Mouse (Mus musculus): ENCODE measurements around the gene Fuom. TPM values are rescaled to one million over a fixed set of nuclear protein-coding genes. Genes with fewer than 3 reads are reported as not detected.
"Not testable (repeated sequence)": the region's sequence is repeated elsewhere in the genome, so short reads cannot be mapped to it uniquely, and the experiment has no call there.

Gene Fuom
- polyA plus RNA-seq (2012; rRNA removed): 20.4 and 27.3 TPM in 2 replicates

DNA sequence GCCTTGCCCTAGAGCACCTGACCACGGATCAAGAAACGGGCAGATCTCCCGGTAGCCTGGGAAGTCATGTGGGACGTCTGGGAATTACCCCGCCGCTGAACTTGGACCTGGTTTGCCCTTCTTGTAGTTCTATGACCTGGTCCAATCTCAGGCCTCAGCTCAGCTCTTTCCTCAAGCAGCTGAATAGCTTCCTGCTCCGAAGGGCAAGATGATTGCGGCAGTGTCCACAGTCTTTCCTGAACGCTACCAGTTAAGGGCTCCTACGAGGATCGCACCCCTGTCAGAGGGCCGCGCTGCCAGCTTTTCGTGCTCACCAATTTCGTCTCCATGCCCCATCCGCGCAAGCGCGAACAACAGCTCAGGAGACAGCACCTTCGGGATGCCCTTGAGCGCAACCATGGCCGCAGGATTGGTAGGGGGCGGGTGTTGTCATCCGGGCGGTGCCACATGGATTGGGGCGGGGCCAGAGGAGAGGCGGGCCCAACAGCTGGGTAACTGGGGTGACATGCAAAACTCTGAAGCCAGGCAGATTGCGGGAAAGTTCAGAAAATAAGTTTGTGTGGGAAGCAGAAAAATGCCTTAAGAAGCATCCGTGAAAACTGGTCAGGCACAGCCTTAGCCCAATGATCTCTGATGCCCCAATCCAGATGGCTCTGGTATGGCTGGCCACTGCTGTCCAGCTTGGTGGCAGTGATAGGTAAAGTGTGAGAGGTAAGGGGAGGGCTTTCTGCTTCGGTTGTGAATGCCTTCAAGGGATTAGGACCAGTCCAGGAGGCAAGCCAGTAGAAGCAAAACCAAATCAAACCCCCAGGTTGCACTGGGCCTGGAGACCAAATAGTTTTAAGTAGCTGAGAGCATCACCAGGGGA is at the start of gene Fuom:
TSS of gene Fuom (minus strand) at position 449 of the 868 bp plus-strand sequence.
- DNase-seq: peak; percentile 81
- WGBS: under 1% methylated on average over 30 of the region's 30 CpGs
- no peaks in the 10 kb centered on the region for H3K4me1 ChIP-seq (ENCODE audit: control insufficient read depth, insufficient read depth, low read length)
- H3K4me3 ChIP-seq (replicated peaks; ENCODE audit: extremely low read depth, low read depth, low read length): peak within 1 kb of the TSS; percentile 59
- TF ChIP-seq CTCF (IDR thresholded peaks at IDR 0.05; ENCODE audit: insufficient read depth, low read length) (no peak), POLR2A (IDR thresholded peaks at IDR 0.05; ENCODE audit: borderline replicate concordance, extremely low read depth, low read depth, low read length) (peak; percentile 56; the same call in 1 of the 2 replicates)

DNA sequence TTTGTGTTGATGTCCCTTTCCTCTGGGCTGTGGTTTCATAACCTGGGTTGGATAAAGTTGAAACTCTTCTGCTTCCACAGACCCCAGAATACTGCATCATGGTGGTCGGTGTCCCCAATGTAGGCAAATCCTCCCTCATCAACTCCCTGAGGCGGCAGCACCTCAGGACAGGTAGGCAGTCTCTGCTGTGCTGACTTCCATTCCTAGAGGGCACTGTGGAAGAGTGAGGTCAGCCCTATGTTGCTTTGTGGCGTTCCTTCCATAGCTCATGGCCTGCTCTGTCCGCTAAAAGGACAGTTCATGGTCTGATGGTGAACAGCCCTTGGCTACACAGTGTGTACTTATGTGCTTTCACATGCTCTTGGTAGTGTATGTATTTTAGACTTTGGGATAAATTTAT is 42.3 kb upstream of the Fuom start:
- WGBS: 87% methylated on average over 4 of the region's 4 CpGs
- no peak for TF ChIP-seq CTCF (IDR thresholded peaks at IDR 0.05; ENCODE audit: insufficient read depth, low read length)

DNA sequence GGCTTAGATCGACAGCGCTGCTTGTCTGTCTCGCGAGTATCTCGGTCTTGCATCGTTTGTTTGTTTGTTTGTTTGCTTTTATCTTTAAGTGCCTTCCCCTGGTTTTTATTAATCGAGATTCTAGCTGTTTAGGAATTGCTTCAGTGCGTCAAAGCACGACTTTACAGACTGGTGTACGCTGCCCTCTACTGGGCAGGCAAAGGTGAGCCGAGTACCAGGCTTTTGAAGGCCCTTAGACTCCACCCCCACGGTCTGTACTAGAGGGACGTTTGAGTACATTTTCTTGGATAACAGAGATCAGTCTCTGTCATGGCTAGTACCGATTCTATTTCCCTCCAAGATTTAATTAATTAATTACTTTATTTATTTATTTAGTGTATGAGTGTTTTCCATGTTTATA is 39.1 kb upstream of the Fuom start:
- TF ChIP-seq POLR2A (IDR thresholded peaks at IDR 0.05; ENCODE audit: borderline replicate concordance, extremely low read depth, low read depth, low read length): no peak
- peak; percentile 92 for TF ChIP-seq CTCF (IDR thresholded peaks at IDR 0.05; ENCODE audit: insufficient read depth, low read length)

More for the DNA sequence above, 42.3 kb upstream of the Fuom start:
- Histone ChIP-seq H3K4me1 (ENCODE audit: control insufficient read depth, insufficient read depth, low read length) (no peaks in the 10 kb centered on the region), H3K4me3 (replicated peaks; ENCODE audit: extremely low read depth, low read depth, low read length) (no peak overlapping the region)
- DNase-seq: no peak

DNA sequence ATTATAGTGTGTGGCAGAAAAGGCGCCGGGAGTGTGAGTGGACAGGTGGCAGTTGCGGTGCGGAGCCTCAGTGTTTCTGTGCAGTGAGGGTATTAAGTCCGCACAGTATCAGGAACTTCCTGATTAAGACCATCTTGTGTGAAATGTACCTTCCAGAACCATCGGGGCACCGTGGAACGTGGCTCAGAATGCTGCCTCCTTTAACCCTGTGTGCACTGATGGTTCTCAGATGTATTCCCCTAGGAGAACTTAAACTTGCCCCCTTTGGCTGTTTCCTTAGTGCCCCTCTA is 35.7 kb upstream of the Fuom start:
- Histone ChIP-seq H3K4me3 (replicated peaks; ENCODE audit: extremely low read depth, low read depth, low read length) (peak overlapping the region; percentile 99), H3K4me1 (ENCODE audit: control insufficient read depth, insufficient read depth, low read length) (peaks cover 5% of the 10 kb centered on the region; the same call in 1 of the 2 replicates)
- no peak for TF ChIP-seq CTCF (IDR thresholded peaks at IDR 0.05; ENCODE audit: insufficient read depth, low read length)
- TF ChIP-seq POLR2A (IDR thresholded peaks at IDR 0.05; ENCODE audit: borderline replicate concordance, extremely low read depth, low read depth, low read length): no peak
- DNase-seq: no peak
- WGBS: under 1% methylated on average over 8 of the region's 8 CpGs

More for the DNA sequence above, 39.1 kb upstream of the Fuom start:
- peak; percentile 54 for DNase-seq
- Histone ChIP-seq H3K4me1 (ENCODE audit: control insufficient read depth, insufficient read depth, low read length) (peaks cover 5% of the 10 kb centered on the region; the same call in 1 of the 2 replicates), H3K4me3 (replicated peaks; ENCODE audit: extremely low read depth, low read depth, low read length) (no peak overlapping the region)
- 2% methylated on average over 14 of the region's 14 CpGs for WGBS

DNA sequence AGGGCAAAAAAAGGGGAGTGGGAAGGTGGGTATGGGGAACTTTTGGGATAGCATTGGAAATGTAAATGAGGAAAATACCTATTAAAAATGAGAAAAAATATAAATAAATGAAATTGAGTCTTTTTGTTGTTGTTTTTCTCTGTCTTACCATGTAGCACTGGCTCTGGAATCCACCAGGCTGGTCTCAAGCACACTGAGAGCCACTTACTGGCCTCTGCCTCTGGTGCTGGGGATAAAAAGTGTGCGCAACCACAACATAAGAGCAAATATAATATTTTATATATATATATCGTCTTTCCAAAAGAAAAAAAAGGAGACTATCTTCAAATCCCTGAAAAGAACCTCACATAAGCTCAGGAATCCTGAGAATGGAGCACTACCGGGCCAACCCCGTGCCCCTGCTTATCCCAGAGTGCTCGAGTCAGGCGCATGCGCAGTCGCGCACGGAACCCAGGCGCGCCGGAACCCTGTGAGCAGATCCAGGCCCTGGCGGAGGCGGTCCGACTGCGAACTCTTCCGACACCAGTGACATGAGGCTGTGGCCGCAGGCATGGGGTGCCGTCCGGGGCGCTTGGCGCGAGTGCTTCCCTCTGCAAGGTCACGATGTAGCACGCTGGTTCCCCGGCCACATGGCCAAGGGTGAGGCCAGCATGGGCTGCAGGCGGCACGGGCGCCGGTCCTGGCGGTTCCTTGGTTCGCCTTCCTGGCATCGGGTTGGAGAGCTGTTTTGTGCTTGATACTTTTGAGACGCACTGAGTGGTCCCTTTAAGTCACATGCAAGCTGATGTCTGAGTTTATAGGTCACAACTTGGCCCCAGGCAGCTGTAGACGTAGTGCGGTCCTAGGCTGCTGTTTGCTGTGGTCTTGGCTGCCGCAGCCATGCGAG is 35.1 kb upstream of the Fuom start, which contains the start of gene Mtg1:
TSS of gene Mtg1 (plus strand) at position 430 of the 886 bp plus-strand sequence.
- WGBS: 3% methylated on average over 39 of the region's 39 CpGs
- H3K4me1 ChIP-seq (ENCODE audit: control insufficient read depth, insufficient read depth, low read length): peaks cover 5% of the 10 kb centered on the region; the same call in 1 of the 2 replicates
- H3K4me3 ChIP-seq (replicated peaks; ENCODE audit: extremely low read depth, low read depth, low read length): peak within 1 kb of the TSS; percentile 99
- TF ChIP-seq CTCF (IDR thresholded peaks at IDR 0.05; ENCODE audit: insufficient read depth, low read length) (no peak), POLR2A (IDR thresholded peaks at IDR 0.05; ENCODE audit: borderline replicate concordance, extremely low read depth, low read depth, low read length) (peak; percentile 65; the same call in 1 of the 2 replicates)
- DNase-seq: peak; percentile 98

DNA sequence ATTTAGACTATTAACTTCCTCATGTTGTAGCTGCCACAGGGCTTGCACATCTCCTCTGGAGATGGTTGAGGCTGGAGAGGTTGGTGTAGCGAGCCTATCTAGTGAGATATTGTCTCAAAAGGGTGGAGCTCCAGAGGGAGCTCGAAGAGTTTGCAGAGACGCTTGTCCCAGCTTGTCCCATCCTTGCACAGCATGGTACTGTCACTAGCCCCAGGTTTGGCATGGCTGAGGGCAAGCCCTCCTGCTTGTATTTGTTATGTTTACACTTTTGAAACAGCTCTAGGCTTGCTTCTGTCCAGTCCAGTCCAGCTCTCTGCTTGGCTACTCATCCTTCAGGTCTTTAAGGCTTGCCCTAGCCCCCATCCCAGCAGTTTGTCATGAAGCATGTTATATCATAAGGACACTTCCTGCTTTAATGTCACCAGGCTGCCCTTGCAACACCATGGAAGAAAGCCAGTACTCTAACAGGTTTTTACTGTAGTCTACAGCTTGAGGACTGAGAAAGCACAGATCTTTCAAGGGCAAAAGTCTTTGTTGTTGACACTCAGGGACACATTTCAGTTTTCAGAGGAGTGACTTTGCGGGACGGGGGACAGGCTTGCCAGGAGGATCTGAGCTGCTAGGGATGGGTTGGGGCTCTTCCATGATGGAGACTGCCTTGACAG is 33.0 kb upstream of the Fuom start:
- TF ChIP-seq CTCF (IDR thresholded peaks at IDR 0.05; ENCODE audit: insufficient read depth, low read length) (no peak), POLR2A (IDR thresholded peaks at IDR 0.05; ENCODE audit: borderline replicate concordance, extremely low read depth, low read depth, low read length) (no peak)
- 87% methylated on average over 5 of the region's 5 CpGs for WGBS
- H3K4me1 ChIP-seq (ENCODE audit: control insufficient read depth, insufficient read depth, low read length): peaks cover 5% of the 10 kb centered on the region; the same call in 1 of the 2 replicates
- no peak overlapping the region for H3K4me3 ChIP-seq (replicated peaks; ENCODE audit: extremely low read depth, low read depth, low read length)
- DNase-seq: no peak

DNA sequence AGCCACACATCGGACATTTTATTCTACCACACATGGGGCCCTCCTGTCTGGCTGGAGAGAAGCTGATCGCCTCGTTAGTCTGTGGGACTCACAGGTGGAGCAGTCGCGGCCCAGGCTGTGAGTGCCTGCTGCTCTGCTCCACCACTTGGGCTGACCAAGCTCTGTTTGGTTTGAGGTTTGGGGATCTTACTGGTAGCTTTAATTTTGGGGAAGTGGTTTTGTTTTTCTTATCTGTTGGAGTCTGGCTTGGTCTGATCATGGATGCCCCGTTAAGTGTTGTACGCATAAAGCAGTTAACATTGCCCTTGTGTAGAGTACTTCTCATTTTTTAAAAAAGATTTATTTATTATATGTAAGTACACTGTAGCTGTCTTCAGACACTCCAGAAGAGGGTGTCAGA is 31.8 kb upstream of the Fuom start:
- 82% methylated on average over 7 of the region's 7 CpGs for WGBS
- not testable (repeated sequence) for H3K4me3 ChIP-seq (replicated peaks; ENCODE audit: extremely low read depth, low read depth, low read length); H3K4me1 ChIP-seq (ENCODE audit: control insufficient read depth, insufficient read depth, low read length); DNase-seq

DNA sequence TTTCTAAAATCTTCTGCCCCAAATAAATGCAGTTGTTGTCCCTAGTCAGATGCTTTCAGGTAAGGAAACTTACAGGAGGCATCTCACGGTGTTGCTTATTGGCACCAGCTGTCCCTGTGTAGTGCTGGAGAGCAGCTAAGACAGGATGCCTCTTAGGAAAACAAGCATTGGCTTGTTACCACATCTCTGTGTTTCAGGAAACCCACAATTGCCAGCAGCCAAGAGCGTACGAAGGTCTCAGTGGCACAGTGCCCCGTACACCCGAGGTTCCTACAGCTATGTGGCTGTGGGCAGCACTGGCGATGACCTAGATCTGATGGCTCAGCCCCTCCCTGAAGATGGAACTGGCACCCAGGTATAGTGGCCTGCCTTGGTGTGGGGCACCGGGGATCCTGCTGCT is 29.9 kb upstream of the Fuom start:
- H3K4me3 ChIP-seq (replicated peaks; ENCODE audit: extremely low read depth, low read depth, low read length); H3K4me1 ChIP-seq (ENCODE audit: control insufficient read depth, insufficient read depth, low read length); DNase-seq: not testable (repeated sequence)
- WGBS: 83% methylated on average over 7 of the region's 7 CpGs

DNA sequence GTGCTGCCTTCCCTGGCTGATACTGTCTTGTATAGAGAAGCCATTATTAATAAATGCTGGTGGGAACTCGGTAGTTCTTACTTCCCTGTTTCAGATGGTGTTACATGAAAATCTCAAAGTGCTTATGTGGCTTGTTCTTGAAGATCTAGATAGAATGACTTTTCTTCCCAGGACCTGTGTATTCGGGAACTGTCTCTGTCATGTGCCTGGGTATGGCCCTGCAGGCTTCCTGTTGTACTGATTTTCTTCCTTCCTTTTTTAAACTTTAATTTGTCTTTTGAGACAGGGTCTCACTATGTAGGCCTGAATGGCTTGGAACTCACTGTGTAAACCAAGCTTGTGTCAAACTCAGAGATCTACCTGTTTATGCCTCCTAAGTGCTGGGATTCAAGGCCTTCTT is 25.7 kb upstream of the Fuom start:
- WGBS: 63% methylated on average over 2 of the region's 2 CpGs
- Histone ChIP-seq H3K4me1 (ENCODE audit: control insufficient read depth, insufficient read depth, low read length) (peaks cover 4% of the 10 kb centered on the region), H3K4me3 (replicated peaks; ENCODE audit: extremely low read depth, low read depth, low read length) (no peak overlapping the region)
- no peak for DNase-seq
- TF ChIP-seq CTCF (IDR thresholded peaks at IDR 0.05; ENCODE audit: insufficient read depth, low read length) (no peak), POLR2A (IDR thresholded peaks at IDR 0.05; ENCODE audit: borderline replicate concordance, extremely low read depth, low read depth, low read length) (no peak)
